Mouse (Mus musculus) erythroid progenitor cell, adult 5-6 weeks (primary cell): ENCODE data around the gene H2al1j. TPM values are rescaled to one million over a fixed set of nuclear protein-coding genes. Genes with fewer than 3 reads are reported as not detected.
"Not testable (repeated sequence)": the region's sequence is repeated elsewhere in the genome, so short reads cannot be mapped to it uniquely, and the experiment has no call there.

ENCODE experiments used
- ATAC-seq: replicated peaks from 2 replicates; pipeline ENCODE4 v1.8.0; 2016; ENCODE audit warnings: moderate number of reproducible peaks, mild to moderate bottlenecking, moderate TSS enrichment, inconsistent platforms; ENCODE audit not compliant: poor library complexity, low FRiP score, severe bottlenecking
- total RNA-seq, 2 experiments: library from RNA; stranded (forward) in 1 of 2; stranded (reverse) in 1 of 2; fragments of 150-400 nt in 1 of 2; fragments of 186-747, 209-891 nt in 1 of 2; gene quantifications; 2 replicates each; pipeline versions ENCODE4 v1.2.3 to v1.2.4; 2015 to 2017; ENCODE audit warnings: low replicate concordance in 2 of 2

Gene H2al1j
- total RNA-seq (2015; ENCODE audit: low replicate concordance) (not detected in 2 replicates), total RNA-seq (2017; ENCODE audit: low replicate concordance) (not detected in 2 replicates)

GRCm38 (mm10) chrX:11327522-11327921 lies at the start of gene H2al1j:
TSS of gene H2al1j (plus strand) at chrX:11327822.
- ATAC-seq: not testable (repeated sequence)

GRCm38 (mm10) chrX:11280741-11281140 lies 46.9 kb upstream of the H2al1j start:
- ATAC-seq: no peak

GRCm38 (mm10) chrX:11288306-11288882 lies 39.2 kb upstream of the H2al1j start:
- no peak for ATAC-seq

- ATAC-seq: no peak
These were observed 38.4 kb upstream of the H2al1j start for GRCm38 (mm10) chrX:11289244-11289643.

- not testable (repeated sequence) for ATAC-seq
These were observed 28.7 kb upstream of the H2al1j start, which contains the start of gene H2al1a for GRCm38 (mm10) chrX:11298957-11299356. TSS of gene H2al1a (plus strand) at chrX:11299257.

GRCm38 (mm10) chrX:11302132-11302531 lies 25.5 kb upstream of the H2al1j start, which contains the start of gene H2al1b:
TSS of gene H2al1b (plus strand) at chrX:11302432.
- ATAC-seq: not testable (repeated sequence)

- ATAC-seq: not testable (repeated sequence)
These were observed 22.3 kb upstream of the H2al1j start, which contains the start of gene H2al1c for GRCm38 (mm10) chrX:11305355-11305754. TSS of gene H2al1c (plus strand) at chrX:11305655.

GRCm38 (mm10) chrX:11308524-11308923 lies 19.1 kb upstream of the H2al1j start, which contains the start of gene H2al1d:
TSS of gene H2al1d (plus strand) at chrX:11308824.
- ATAC-seq: not testable (repeated sequence)

GRCm38 (mm10) chrX:11311634-11312033 lies 16.0 kb upstream of the H2al1j start, which contains the start of gene H2al1e:
TSS of gene H2al1e (plus strand) at chrX:11311934.
- not testable (repeated sequence) for ATAC-seq

- not testable (repeated sequence) for ATAC-seq
These were observed 12.8 kb upstream of the H2al1j start, which contains the start of gene H2al1f for GRCm38 (mm10) chrX:11314858-11315257. TSS of gene H2al1f (plus strand) at chrX:11315158.

- not testable (repeated sequence) for ATAC-seq
These were observed 9.7 kb upstream of the H2al1j start, which contains the start of gene H2al1g for GRCm38 (mm10) chrX:11317956-11318355. TSS of gene H2al1g (plus strand) at chrX:11318256.

- not testable (repeated sequence) for ATAC-seq
These were observed 6.4 kb upstream of the H2al1j start, which contains the start of gene H2al1h for GRCm38 (mm10) chrX:11321192-11321591. TSS of gene H2al1h (plus strand) at chrX:11321492.

- not testable (repeated sequence) for ATAC-seq
These were observed 3.3 kb upstream of the H2al1j start, which contains the start of gene H2al1i for GRCm38 (mm10) chrX:11324359-11324758. TSS of gene H2al1i (plus strand) at chrX:11324659.

- ATAC-seq: no peak
These were observed 18.1 kb downstream of the H2al1j start for GRCm38 (mm10) chrX:11345762-11346161.

- ATAC-seq: no peak
These were observed 19.1 kb downstream of the H2al1j start for GRCm38 (mm10) chrX:11346756-11347155.

GRCm38 (mm10) chrX:11360823-11361222 lies 33.2 kb downstream of the H2al1j start:
- no peak for ATAC-seq

GRCm38 (mm10) chrX:11361261-11361660 lies 33.6 kb downstream of the H2al1j start:
- ATAC-seq: no peak

GRCm38 (mm10) chrX:11363890-11364289 lies 36.3 kb downstream of the H2al1j start:
- ATAC-seq: no peak

GRCm38 (mm10) chrX:11365151-11365550 lies 37.5 kb downstream of the H2al1j start:
- ATAC-seq: no peak
